Mouse (Mus musculus) liver, postnatal 0 days (tissue): Measurements from ENCODE around the gene Slc22a5. TPM values are rescaled to one million over a fixed set of nuclear protein-coding genes. Genes with fewer than 3 reads are reported as not detected.
A peak's percentile ranks its signal among the peaks of the same experiment; 100 is the strongest.
"Not testable (repeated sequence)": the region's sequence is repeated elsewhere in the genome, so short reads cannot be mapped to it uniquely, and the experiment has no call there.

Source experiments
- ATAC-seq: fragments of 200-750 bp; cut with Nextera tagmentation; 2 replicates; pipeline ENCODE4 v1.8.0; 2017; ENCODE audit warnings: mild to moderate bottlenecking, moderate library complexity
- DNase-seq: peaks from one replicate; pipeline ENCODE4 v3.0.0-alpha.2; 2016
- H3K27ac ChIP-seq: fragments of 300-500 bp; sonication (generic); 2 replicates; pipeline ENCODE4 v1.5.1; 2014; ENCODE audit warnings: antibody characterized with exemption, moderate library complexity, mild to moderate bottlenecking, low read depth
- H3K27me3 ChIP-seq: fragments of 300-500 bp; sonication (generic); 2 replicates; pipeline ENCODE4 v1.6.1; 2014; ENCODE audit warnings: low read length, control low read depth, mixed read lengths; ENCODE audit not compliant: insufficient read depth
- H3K36me3 ChIP-seq: fragments of 300-500 bp; sonication (generic); replicated peaks from 2 replicates; pipeline ENCODE4 v1.6.1; 2014; ENCODE audit warnings: mild to moderate bottlenecking, control low read depth, low read length, moderate library complexity, mixed read lengths; ENCODE audit not compliant: insufficient read depth
- H3K4me1 ChIP-seq: fragments of 300-500 bp; sonication (generic); 2 replicates; pipeline ENCODE4 v1.6.1; 2014; ENCODE audit warnings: antibody characterized with exemption, mild to moderate bottlenecking, control low read depth; ENCODE audit not compliant: insufficient read depth
- H3K4me2 ChIP-seq: fragments of 300-500 bp; sonication (generic); 2 replicates; pipeline ENCODE4 v1.6.1; 2014; ENCODE audit warnings: low read depth, mild to moderate bottlenecking, low read length, moderate library complexity, mixed read lengths
- H3K4me3 ChIP-seq: fragments of 300-500 bp; sonication (generic); 2 replicates; pipeline ENCODE4 v1.5.1; 2014; ENCODE audit warnings: low read depth, low read length
- H3K9ac ChIP-seq: fragments of 300-500 bp; sonication (generic); replicated peaks from 2 replicates; pipeline ENCODE4 v1.6.1; 2014; ENCODE audit warnings: mild to moderate bottlenecking, moderate library complexity
- H3K9me3 ChIP-seq: fragments of 300-500 bp; sonication (generic); 2 replicates; pipeline ENCODE4 v1.6.1; 2016; ENCODE audit warnings: mild to moderate bottlenecking, control low read depth, low read length, mixed read lengths
- CTCF ChIP-seq: sonication (generic); IDR thresholded peaks from 2 replicates; pipeline ENCODE4 v1.5.1; 2016; ENCODE audit warnings: antibody characterized with exemption, low read depth
- EP300 ChIP-seq: IDR thresholded peaks from 2 replicates; pipeline ENCODE4 v1.6.1; 2016; ENCODE audit warnings: antibody characterized with exemption, low read depth, mild to moderate bottlenecking
- WGBS: fragments of 180-500 bp; shearing (Covaris S2); extraction: QIAGEN DNeasy Blood & Tissue Kit; methylation state at CpG from one replicate; pipeline ENCODE4 v1.1.7; 2014; ENCODE audit not compliant: insufficient replicate concordance; 5-methylcytosine and 5-hydroxymethylcytosine counted together
- polyA plus RNA-seq: library from polyadenylated mRNA; unstranded; fragments of >200 nt; fragmentation: Nextera tagmentation; extraction: Ambion mirVana; gene quantifications from 2 replicates; pipeline ENCODE4 v1.2.1, GENCODE M21; 2015

Slc22a5 gene
- 6.8 and 7.2 TPM in 2 replicates for polyA plus RNA-seq

DNA sequence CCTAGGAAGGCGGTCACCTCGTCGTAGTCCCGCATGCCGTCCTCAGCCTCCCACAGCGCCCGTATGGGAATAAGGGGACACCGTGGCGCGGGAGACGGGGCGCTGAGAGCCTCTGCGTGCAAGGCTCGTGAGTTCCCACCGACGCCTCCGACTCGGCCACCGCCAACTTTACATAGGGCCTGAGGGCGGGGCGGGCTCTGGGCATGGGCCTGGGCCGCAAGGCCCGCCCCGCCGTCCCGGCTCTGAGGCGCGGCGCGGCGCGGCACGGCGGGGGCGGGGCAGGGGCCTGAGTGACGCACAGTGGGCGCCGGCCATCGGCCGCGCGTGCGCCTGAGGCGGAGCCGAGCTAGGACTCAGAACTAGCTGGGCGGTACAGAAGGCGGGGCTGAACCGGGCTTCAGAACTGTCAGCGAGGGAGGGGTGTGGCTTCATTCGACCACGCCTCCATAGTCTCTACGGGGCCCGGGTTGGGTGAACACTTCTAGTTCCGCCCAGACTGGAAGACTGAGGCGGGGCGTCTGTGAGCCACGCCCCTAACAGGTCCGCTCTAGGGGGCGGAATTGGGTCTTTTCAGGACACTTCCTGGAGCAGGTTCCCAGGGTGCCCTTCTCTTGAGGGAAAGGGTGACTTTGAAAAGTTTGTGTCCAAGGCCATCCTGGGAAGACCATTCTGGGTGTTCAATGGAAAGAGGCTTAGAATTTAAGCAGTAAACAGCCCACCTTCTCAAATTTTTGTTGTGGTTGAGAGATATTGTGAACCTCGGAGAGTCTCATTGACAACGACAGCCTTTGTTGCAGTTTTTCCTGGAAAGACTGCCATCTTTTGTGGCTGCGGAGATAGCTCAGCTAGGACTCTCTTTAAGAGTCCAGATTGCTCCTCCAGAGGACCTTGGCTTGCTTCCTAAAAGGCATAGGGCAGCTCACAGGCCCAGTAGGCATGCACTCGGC is at the start of gene Slc22a5:
Gene Slc22a5 (minus strand): TSS at position 156 of the 947 bp plus-strand sequence.
- TF ChIP-seq EP300 (no peak), CTCF (peak; percentile 35)
- no peaks in the 10 kb centered on the region for H3K36me3 ChIP-seq
- peak; percentile 98 for ATAC-seq
- H3K9ac ChIP-seq, result peak within 1 kb of the TSS; percentile 71
- DNase-seq, result peak; percentile 100
- H3K4me2 ChIP-seq, result peak within 1 kb of the TSS; percentile 96
- H3K9me3 ChIP-seq, result no peaks in the 10 kb centered on the region
- peak within 1 kb of the TSS; percentile 78 for H3K27ac ChIP-seq
- whole genome bisulfite sequencing, result 3% methylated on average over 56 of the region's 63 CpGs
- peak within 1 kb of the TSS; percentile 66 for H3K4me3 ChIP-seq
- H3K4me1 ChIP-seq, result peaks cover 26% of the 10 kb centered on the region
- no peaks in the 10 kb centered on the region for H3K27me3 ChIP-seq

DNA sequence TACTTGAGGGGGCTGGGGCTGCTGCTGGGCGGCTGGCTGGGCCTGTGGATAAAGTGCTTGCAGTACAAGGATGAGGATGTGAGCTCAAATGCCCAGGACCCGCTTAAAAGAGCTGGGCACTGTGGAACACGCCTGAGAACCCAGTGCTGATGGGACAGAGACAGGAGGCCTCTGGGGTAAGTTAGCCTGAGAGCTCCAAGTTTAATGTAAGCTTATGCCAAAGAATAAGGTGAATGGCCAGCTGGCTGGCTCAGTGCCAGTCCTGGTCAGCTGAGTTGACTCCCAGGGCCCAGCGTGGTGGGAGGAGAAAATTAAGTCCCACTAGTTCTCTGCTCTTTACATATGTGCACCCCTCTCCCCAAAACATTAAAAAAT is 40.5 kb upstream of the Slc22a5 start:
- H3K9ac ChIP-seq, H3K27ac ChIP-seq, ATAC-seq, H3K4me3 ChIP-seq, H3K27me3 ChIP-seq, H3K36me3 ChIP-seq, DNase-seq, H3K9me3 ChIP-seq, H3K4me2 ChIP-seq, H3K4me1 ChIP-seq: not testable (repeated sequence)
- 72% methylated on average over 4 of the region's 4 CpGs for WGBS

GRCm38 (mm10) chr11:53931091-53931943 is 39.9 kb upstream of the Slc22a5 start:
- no peak overlapping the region for H3K4me2 ChIP-seq
- H3K4me3 ChIP-seq, result no peak overlapping the region
- no peak overlapping the region for H3K27ac ChIP-seq
- H3K27me3 ChIP-seq, result no peaks in the 10 kb centered on the region
- DNase-seq (peak; percentile 56), ATAC-seq (no peak)
- no peaks in the 10 kb centered on the region for H3K9me3 ChIP-seq
- no peaks in the 10 kb centered on the region for H3K4me1 ChIP-seq
- WGBS, result 29% methylated on average over 17 of the region's 17 CpGs
- H3K36me3 ChIP-seq, result no peaks in the 10 kb centered on the region
- no peak overlapping the region for H3K9ac ChIP-seq
- peak; percentile 80 for TF ChIP-seq CTCF
- no peak for TF ChIP-seq EP300

DNA sequence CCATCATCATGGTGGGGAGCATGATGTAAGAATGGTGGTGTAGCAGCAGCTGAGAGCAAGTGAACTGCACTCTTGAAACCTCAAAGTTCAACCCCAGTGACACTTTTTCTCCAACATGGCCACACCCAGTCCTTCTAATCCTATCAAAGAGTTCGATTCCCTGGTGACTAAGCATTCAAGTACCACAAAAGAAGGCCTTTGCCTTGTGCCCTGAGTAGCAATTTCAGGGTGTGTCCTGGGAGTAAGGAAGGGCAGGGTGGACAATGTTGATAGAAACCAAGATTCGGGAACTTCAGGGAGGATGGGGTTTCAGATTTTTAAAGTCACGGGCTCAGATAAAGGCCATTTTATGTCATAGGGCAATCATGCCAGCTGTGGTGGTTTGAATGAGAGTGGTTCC is 38.3 kb upstream of the Slc22a5 start:
- TF ChIP-seq EP300 (no peak), CTCF (no peak)
- H3K9ac ChIP-seq, result no peak overlapping the region
- H3K27me3 ChIP-seq, result no peaks in the 10 kb centered on the region
- 73% methylated on average over 3 of the region's 3 CpGs for WGBS
- no peak overlapping the region for H3K4me3 ChIP-seq
- no peaks in the 10 kb centered on the region for H3K36me3 ChIP-seq
- H3K4me1 ChIP-seq, result no peaks in the 10 kb centered on the region
- no peak overlapping the region for H3K4me2 ChIP-seq
- no peak overlapping the region for H3K27ac ChIP-seq
- ATAC-seq (no peak), DNase-seq (no peak)
- H3K9me3 ChIP-seq, result no peaks in the 10 kb centered on the region

DNA sequence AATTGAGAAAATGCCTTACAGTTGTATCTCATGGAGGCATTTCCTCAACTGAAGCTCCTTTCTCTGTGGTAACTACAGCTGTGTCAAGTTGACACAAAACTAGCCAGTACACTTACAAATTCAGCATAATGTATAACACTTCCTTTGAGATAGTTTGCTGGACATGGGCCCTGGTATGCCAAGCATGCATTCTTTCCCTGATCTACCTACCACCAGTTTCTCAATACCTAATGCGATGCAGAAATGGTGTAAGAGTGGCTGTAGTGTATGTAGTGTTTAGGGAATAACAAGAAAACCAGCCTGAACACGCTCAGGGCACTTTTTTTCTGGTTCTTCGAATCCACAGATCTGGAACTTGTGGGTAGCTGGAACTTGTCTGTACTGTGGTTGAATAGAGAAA is 37.1 kb upstream of the Slc22a5 start:
- no peak for ATAC-seq
- H3K27ac ChIP-seq, result no peak overlapping the region
- H3K36me3 ChIP-seq, result no peaks in the 10 kb centered on the region
- H3K27me3 ChIP-seq, result no peaks in the 10 kb centered on the region
- no peak overlapping the region for H3K4me3 ChIP-seq
- DNase-seq, result no peak
- H3K4me2 ChIP-seq, result no peak overlapping the region
- TF ChIP-seq EP300 (no peak), CTCF (no peak)
- H3K9me3 ChIP-seq, result no peaks in the 10 kb centered on the region
- H3K9ac ChIP-seq, result no peak overlapping the region
- WGBS, result 62% methylated on average over 3 of the region's 3 CpGs
- no peaks in the 10 kb centered on the region for H3K4me1 ChIP-seq

- no peak for TF ChIP-seq EP300
- TF ChIP-seq CTCF, result no peak
- Histone ChIP-seq H3K4me3 (no peak overlapping the region), H3K4me1 (no peaks in the 10 kb centered on the region), H3K9ac (no peak overlapping the region), H3K9me3 (no peaks in the 10 kb centered on the region), H3K4me2 (no peak overlapping the region), H3K27me3 (no peaks in the 10 kb centered on the region), H3K36me3 (no peaks in the 10 kb centered on the region), H3K27ac (no peak overlapping the region)
- no peak for ATAC-seq
- 80% methylated on average over 5 of the region's 5 CpGs for WGBS
- DNase-seq, result no peak
These were observed 34.8 kb upstream of the Slc22a5 start for GRCm38 (mm10) chr11:53926303-53926702.
